Mouse (Mus musculus): ENCODE measurements around the gene Gm36210.

GRCm38 (mm10) chr7:4938456-4938855 is 32.1 kb upstream of the Gm36210 start:
- no peak for TF ChIP-seq POLR2A (IDR thresholded peaks at IDR 0.05; ENCODE audit: insufficient read length, low read depth)
- no peak for TF ChIP-seq REST (IDR thresholded peaks at IDR 0.05; ENCODE audit: insufficient read depth, insufficient read length)
- TF ChIP-seq MYOD1 (IDR thresholded peaks at IDR 0.05; ENCODE audit: control insufficient read depth in 1 of 3, insufficient read length in 2 of 3, low read depth in 2 of 3), result no peak
- TF ChIP-seq USF1 (IDR thresholded peaks at IDR 0.05; ENCODE audit: low read depth), result no peak
- TF ChIP-seq TCF12 (IDR thresholded peaks at IDR 0.05; ENCODE audit: insufficient read depth, poor library complexity, severe bottlenecking), result no peak
- TF ChIP-seq MAX (IDR thresholded peaks at IDR 0.05; ENCODE audit: low read depth), result no peak

Data from myocyte (in vitro differentiated cells).